Mouse (Mus musculus): ENCODE measurements around the gene Isg15.

GRCm38 (mm10) chr4:156188811-156189323 is 11.8 kb downstream of the Isg15 start:
- TF ChIP-seq CTCF (IDR thresholded peaks at IDR 0.05; ENCODE audit: extremely low read depth, insufficient read depth, low read length) (no peak), POLR2A (IDR thresholded peaks at IDR 0.05; ENCODE audit: extremely low read depth, insufficient read depth, low read length) (no peak)

All from cortical plate, adult 2 months (tissue).